Mouse (Mus musculus): ENCODE results near the gene Htra3.

DNA sequence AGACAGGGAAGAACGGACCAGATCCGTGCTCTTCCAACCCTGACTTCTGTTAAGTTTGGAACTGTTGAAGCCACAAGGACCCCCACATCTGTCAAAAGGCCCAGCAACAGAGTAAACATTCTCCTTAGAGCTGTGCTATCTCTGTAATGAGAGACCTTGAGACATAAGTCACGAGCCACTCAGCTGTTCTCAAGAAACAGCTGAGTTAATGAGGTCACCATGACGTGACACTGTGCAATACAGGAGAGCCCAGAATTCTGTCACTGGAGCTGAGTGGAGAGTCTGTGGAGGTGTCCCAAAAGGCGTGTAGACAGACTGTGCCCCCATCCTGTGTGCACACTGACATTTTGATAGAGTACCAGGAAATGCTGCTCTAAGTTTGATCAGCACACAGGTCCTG lies 32.9 kb upstream of the Htra3 start:
- no peak for TF ChIP-seq CTCF (IDR thresholded peaks at IDR 0.05; ENCODE audit: low read depth)
- no peak for TF ChIP-seq EP300 (IDR thresholded peaks at IDR 0.05; ENCODE audit: low read depth)
